Mouse (Mus musculus) intestine, embryonic 15.5 days (tissue): ENCODE results near the gene Hist1h2bh. TPM values are rescaled to one million over a fixed set of nuclear protein-coding genes. Genes with fewer than 3 reads are reported as not detected.
"Not testable (repeated sequence)": the region's sequence is repeated elsewhere in the genome, so short reads cannot be mapped to it uniquely, and the experiment has no call there.

Experiments used
- ATAC-seq: fragments of 200-750 bp; cut with Nextera tagmentation; 2 replicates; pipeline ENCODE4 v1.8.0; 2017; ENCODE audit warnings: moderate TSS enrichment, moderate library complexity
- H3K27ac ChIP-seq: fragments of 300-500 bp; sonication (generic); 2 replicates; pipeline ENCODE4 v1.5.1; 2015; ENCODE audit warnings: mild to moderate bottlenecking, inconsistent platforms
- H3K27me3 ChIP-seq: fragments of 300-500 bp; sonication (generic); replicated peaks from 2 replicates; pipeline ENCODE4 v1.6.1; 2015; ENCODE audit warnings: inconsistent platforms
- H3K36me3 ChIP-seq: fragments of 300-500 bp; sonication (generic); 2 replicates; pipeline ENCODE4 v1.6.1; 2015; ENCODE audit warnings: inconsistent platforms
- H3K4me1 ChIP-seq: fragments of 300-500 bp; sonication (generic); replicated peaks from 2 replicates; pipeline ENCODE4 v1.6.1; 2015; ENCODE audit warnings: inconsistent platforms
- H3K4me2 ChIP-seq: fragments of 300-500 bp; sonication (generic); replicated peaks from 2 replicates; pipeline ENCODE4 v1.6.1; 2015; ENCODE audit warnings: mild to moderate bottlenecking, inconsistent platforms
- H3K4me3 ChIP-seq: fragments of 300-500 bp; sonication (generic); replicated peaks from 2 replicates; pipeline ENCODE4 v1.5.1; 2015; ENCODE audit warnings: inconsistent platforms
- H3K9ac ChIP-seq: fragments of 300-500 bp; sonication (generic); 2 replicates; pipeline ENCODE4 v1.6.1; 2015; ENCODE audit warnings: inconsistent platforms
- H3K9me3 ChIP-seq: fragments of 300-500 bp; sonication (generic); 2 replicates; pipeline ENCODE4 v1.6.1; 2016; ENCODE audit warnings: inconsistent platforms
- WGBS: fragments of 180-500 bp; shearing (Covaris S2); methylation state at CpG from one replicate; pipeline ENCODE4 v1.1.7; 2015; 5-methylcytosine and 5-hydroxymethylcytosine counted together
- polyA plus RNA-seq: library from polyadenylated mRNA; unstranded; fragments of >200 nt; fragmentation: Nextera tagmentation; extraction: Ambion mirVana; gene quantifications from 2 replicates; pipeline ENCODE4 v1.2.1, GENCODE M21; 2015

Gene Hist1h2bh
- polyA plus RNA-seq, 1 experiment from 2014 or later = 1.1 TPM

DNA sequence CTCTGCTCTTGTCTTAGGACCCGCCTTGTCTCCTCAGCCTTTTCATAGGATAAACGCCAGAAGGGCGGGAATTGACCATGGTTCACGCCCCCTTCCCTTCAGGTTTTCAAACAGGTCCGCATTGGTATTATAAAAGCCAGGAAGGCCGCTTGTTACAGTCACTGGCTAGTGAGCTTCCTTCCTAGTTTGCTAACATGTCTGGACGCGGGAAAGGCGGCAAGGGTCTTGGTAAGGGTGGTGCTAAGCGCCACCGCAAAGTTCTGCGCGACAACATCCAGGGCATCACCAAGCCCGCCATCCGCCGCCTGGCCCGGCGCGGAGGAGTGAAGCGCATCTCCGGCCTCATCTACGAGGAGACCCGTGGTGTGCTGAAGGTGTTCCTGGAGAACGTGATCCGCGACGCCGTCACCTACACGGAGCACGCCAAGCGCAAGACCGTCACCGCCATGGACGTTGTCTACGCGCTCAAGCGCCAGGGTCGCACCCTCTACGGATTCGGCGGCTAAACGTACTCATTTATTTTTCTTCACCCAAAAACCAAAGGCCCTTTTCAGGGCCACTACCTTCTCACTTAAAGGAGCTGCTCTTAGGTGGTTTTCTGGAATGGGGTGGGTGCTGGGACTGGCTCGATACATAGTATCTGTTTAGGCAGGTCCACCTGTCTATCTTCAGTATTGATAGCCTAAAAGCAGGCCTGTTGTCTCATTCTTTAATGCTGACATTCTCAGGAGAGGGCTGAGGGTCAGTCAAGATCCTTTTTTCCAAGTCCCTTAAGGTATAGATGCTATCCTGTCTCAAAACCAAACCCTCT, 38.4 kb upstream of the Hist1h2bh start, which contains the start of gene Hist1h4d:
Gene Hist1h4d, plus strand, starts transcription at position 191 of the 811 bp plus-strand sequence.
- Histone ChIP-seq H3K9me3 (no peaks in the 10 kb centered on the region), H3K36me3 (no peaks in the 10 kb centered on the region), H3K27ac (peak within 1 kb of the TSS; percentile 86), H3K4me1 (peaks cover 14% of the 10 kb centered on the region; the same call in 1 of the 2 replicates), H3K27me3 (no peaks in the 10 kb centered on the region), H3K4me2 (peak within 1 kb of the TSS; percentile 75), H3K9ac (peak within 1 kb of the TSS; percentile 62), H3K4me3 (peak within 1 kb of the TSS; percentile 51)
- ATAC-seq = peak; percentile 92
- under 1% methylated on average over 43 of the region's 43 CpGs for WGBS

DNA sequence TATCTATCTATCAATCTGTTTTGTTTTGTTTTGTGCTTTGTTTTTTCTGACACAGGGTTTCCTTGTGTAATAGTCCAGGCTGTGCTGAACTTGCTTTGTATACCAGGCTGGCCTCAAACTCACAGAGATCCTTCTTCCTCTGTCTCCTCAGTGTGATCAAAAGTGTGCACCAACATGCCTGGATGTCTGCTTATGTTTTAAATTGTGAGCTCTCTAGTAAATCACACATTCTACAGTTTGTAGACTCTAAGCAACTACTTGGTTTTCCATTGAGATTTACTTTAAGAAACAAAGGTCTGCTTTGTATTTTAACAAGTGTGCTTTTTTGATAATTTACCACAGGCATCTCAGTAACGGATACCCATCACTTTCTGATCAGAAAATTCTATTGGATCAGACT, 34.6 kb upstream of the Hist1h2bh start:
- WGBS = 92% methylated on average over 1 of the region's 1 CpGs
- no peak overlapping the region for H3K4me3 ChIP-seq
- peaks cover 6% of the 10 kb centered on the region; the same call in 1 of the 2 replicates for H3K4me1 ChIP-seq
- no peaks in the 10 kb centered on the region for H3K9me3 ChIP-seq
- H3K9ac ChIP-seq = no peak overlapping the region
- H3K27me3 ChIP-seq = no peaks in the 10 kb centered on the region
- H3K36me3 ChIP-seq = no peaks in the 10 kb centered on the region
- no peak for ATAC-seq
- H3K27ac ChIP-seq = no peak overlapping the region
- no peak overlapping the region for H3K4me2 ChIP-seq

DNA sequence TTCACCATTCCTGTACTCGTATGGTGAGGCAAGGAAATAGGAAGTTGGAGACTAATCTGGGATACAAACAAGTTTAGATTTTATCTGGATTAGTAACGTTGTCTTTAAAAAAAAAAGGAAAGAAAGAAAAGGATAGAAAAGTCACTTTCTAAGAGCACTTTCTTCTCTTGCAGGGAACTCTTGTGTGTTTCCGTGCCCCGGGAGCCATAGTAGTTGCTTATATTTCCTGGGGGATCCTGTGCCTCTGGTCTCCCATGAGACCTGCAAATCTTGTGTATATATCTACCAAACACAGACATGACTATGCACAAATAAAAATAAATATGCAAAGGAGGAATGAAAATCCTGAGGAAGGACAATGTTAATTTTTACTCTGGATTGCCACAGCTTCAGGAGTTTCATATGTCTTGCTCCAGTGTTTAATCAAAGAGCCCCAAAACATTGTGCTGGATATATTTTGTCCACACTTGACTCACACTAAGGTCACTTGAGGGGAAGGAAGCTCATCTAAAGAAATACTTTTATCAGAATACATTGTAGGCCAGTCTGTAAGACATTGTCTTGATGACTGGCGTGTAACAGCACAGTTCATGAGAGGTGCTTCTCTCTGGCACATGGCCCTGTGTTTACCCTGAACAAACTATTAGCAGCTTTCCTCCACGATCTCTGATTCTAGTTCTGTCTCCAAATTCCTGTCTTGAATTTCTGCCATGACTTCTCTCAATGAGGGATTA, 33.9 kb upstream of the Hist1h2bh start:
- no peaks in the 10 kb centered on the region for H3K27me3 ChIP-seq
- no peaks in the 10 kb centered on the region for H3K9me3 ChIP-seq
- H3K27ac ChIP-seq = peak overlapping the region; percentile 84
- no peaks in the 10 kb centered on the region for H3K36me3 ChIP-seq
- H3K4me1 ChIP-seq = 0 out of 2 replicates have a peak, but pooled peaks cover 3% of the 10 kb centered on the region
- no peak for ATAC-seq
- peak overlapping the region; percentile 65; the same call in 1 of the 2 replicates for H3K9ac ChIP-seq
- peak overlapping the region; percentile 42 for H3K4me3 ChIP-seq
- H3K4me2 ChIP-seq = peak overlapping the region; percentile 69
- 31% methylated on average over 6 of the region's 6 CpGs for WGBS

DNA sequence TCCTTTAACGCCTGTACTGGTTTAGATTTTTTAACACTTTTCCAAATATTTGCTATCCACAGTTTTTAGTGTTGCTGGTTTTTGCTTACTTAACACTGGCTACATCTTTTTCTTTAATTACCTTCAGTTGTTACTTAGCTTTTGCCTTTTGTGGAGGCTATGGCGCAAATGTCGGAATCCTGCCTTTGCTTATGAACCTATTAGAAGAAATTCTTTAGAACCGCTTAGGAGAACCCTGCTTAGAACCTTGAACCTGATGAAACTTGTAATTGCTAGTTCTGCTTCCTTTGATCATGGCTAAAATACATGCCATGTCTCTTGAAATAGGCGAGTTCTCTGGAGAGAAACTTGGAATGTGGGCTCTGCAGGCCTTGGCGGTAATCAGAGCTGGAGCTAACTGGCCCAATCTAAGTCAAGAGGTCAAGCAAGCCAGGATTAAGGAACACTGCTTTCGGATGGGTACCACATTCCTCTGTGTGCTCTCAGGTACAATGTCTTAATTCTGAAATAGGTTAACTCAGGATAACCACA, 33.2 kb upstream of the Hist1h2bh start:
- ATAC-seq = no peak
- Histone ChIP-seq H3K27me3 (no peaks in the 10 kb centered on the region), H3K27ac (peak overlapping the region; percentile 84), H3K4me1 (no peaks in the 10 kb centered on the region), H3K9me3 (no peaks in the 10 kb centered on the region), H3K4me2 (peak overlapping the region; percentile 69), H3K4me3 (peak overlapping the region; percentile 42), H3K9ac (peak overlapping the region; percentile 65), H3K36me3 (no peaks in the 10 kb centered on the region)
- 8% methylated on average over 7 of the region's 7 CpGs for WGBS

DNA sequence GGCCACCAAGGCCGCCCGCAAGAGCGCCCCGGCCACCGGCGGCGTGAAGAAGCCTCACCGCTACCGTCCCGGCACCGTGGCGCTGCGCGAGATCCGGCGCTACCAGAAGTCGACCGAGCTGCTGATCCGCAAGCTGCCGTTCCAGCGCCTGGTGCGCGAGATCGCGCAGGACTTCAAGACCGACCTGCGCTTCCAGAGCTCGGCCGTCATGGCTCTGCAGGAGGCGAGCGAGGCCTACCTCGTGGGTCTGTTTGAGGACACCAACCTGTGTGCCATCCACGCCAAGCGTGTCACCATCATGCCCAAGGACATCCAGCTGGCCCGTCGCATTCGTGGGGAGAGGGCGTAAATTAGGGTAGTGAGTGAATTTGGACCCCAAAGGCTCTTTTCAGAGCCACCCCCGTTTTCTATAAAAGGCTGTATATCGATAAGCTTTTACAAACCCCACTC, 32.7 kb upstream of the Hist1h2bh start:
- H3K36me3 ChIP-seq, H3K27me3 ChIP-seq, H3K4me1 ChIP-seq, H3K9me3 ChIP-seq, ATAC-seq: not testable (repeated sequence)
- Histone ChIP-seq H3K9ac (peak overlapping the region; percentile 65), H3K4me3 (peak overlapping the region; percentile 42), H3K4me2 (peak overlapping the region; percentile 69), H3K27ac (peak overlapping the region; percentile 84)
- 0% methylated on average over 20 of the region's 40 CpGs for WGBS

DNA sequence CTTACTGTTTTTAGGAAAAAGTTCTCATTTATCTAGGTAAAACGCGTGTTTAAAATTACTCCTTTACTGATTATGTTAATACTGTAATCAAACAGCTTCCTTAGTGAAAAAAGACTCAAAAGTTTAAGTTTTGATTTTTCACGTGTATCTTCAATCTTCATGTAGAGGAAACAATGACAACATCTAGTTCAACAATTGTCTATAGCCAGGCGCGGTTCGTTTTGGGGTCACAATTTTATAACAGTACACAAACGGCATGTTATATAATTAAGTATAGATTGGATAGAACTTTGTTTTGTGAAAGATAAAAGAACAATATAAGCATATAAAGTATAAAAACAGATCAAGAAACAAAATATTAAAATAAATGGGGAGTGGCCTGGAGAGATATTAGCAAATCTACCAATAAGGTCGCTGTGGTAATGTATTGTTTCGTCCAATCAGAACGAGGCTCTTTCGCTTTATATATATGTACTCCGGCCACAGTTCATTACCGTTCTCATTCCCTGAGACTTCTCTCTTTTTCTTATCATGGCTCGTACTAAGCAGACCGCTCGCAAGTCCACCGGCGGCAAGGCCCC, 32.2 kb upstream of the Hist1h2bh start, which contains the start of gene Hist1h3d:
Gene Hist1h3d, plus strand, starts transcription at position 493 of the 581 bp plus-strand sequence.
- Histone ChIP-seq H3K4me3 (peak within 1 kb of the TSS; percentile 42), H3K9ac (peak within 1 kb of the TSS; percentile 65), H3K27me3 (no peaks in the 10 kb centered on the region), H3K36me3 (no peaks in the 10 kb centered on the region), H3K27ac (peak within 1 kb of the TSS; percentile 84), H3K4me2 (peak within 1 kb of the TSS; percentile 69), H3K9me3 (no peaks in the 10 kb centered on the region), H3K4me1 (no peaks in the 10 kb centered on the region)
- peak; percentile 61 for ATAC-seq
- WGBS = under 1% methylated on average over 18 of the region's 18 CpGs

DNA sequence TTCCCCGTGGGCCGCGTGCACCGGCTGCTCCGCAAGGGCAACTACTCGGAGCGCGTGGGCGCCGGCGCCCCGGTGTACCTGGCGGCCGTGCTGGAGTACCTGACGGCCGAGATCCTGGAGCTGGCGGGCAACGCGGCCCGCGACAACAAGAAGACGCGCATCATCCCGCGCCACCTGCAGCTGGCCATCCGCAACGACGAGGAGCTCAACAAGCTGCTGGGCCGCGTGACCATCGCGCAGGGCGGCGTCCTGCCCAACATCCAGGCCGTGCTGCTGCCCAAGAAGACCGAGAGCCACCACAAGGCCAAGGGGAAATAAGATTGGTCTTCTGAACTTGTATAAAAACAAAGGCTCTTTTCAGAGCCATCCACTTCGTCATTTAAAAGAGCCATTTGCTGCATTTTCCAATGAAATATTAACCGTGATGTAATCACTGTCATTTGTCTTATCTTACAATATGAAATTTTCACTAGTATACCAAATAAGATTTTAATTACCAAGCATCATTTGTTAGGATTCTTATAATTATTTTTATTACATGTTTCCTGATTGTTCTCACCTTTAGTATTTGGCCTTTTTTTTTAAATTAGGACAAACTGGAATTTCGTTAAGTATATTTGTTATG, 31.5 kb upstream of the Hist1h2bh start:
- Histone ChIP-seq H3K9ac (0 out of 2 replicates have a peak overlapping the region, but pooled peaks have one; percentile 41), H3K27ac (peak overlapping the region; percentile 81; the same call in 1 of the 2 replicates), H3K4me2 (peak overlapping the region; percentile 52)
- H3K4me3 ChIP-seq, H3K36me3 ChIP-seq, H3K9me3 ChIP-seq, H3K27me3 ChIP-seq, H3K4me1 ChIP-seq, ATAC-seq: not testable (repeated sequence)
- 2% methylated on average over 12 of the region's 39 CpGs for WGBS

DNA sequence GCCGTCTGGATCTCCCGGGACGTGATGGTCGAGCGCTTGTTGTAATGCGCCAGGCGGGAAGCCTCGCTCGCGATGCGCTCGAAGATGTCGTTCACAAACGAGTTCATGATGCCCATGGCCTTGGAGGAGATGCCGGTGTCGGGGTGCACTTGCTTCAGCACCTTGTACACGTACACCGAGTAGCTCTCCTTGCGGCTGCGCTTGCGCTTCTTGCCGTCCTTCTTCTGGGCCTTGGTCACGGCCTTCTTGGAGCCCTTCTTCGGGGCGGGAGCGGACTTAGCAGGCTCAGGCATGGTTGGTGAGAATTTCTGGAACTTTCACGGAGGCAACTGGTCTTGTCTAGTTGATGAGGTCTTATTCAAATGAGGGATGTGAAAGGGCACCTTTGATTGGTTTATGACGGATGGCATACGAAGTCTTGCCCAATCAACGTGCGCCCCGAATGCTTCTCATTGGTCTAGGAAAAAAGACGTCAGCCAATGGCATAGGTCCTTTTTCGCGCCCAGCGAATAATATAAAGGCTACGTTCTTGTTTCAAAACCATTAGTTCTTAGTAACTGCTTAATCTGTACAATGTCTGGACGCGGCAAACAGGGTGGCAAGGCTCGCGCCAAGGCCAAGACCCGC, 30.8 kb upstream of the Hist1h2bh start, which contains the start of the genes Hist1h2bf and Hist1h2ad:
Gene Hist1h2bf, minus strand, starts transcription at position 299 of the 627 bp plus-strand sequence.
Gene Hist1h2ad, plus strand, starts transcription at position 484 of the 627 bp plus-strand sequence.
- under 1% methylated on average over 36 of the region's 42 CpGs for WGBS
- Histone ChIP-seq H3K9ac (peak within 1 kb of the TSS; percentile 56), H3K27ac (peak within 1 kb of the TSS; percentile 93), H3K4me3 (peak within 1 kb of the TSS; percentile 42), H3K4me2 (peak within 1 kb of the TSS; percentile 66)
- not testable (repeated sequence) for H3K9me3 ChIP-seq, H3K4me1 ChIP-seq, H3K36me3 ChIP-seq, H3K27me3 ChIP-seq
- ATAC-seq = peak; percentile 89

DNA sequence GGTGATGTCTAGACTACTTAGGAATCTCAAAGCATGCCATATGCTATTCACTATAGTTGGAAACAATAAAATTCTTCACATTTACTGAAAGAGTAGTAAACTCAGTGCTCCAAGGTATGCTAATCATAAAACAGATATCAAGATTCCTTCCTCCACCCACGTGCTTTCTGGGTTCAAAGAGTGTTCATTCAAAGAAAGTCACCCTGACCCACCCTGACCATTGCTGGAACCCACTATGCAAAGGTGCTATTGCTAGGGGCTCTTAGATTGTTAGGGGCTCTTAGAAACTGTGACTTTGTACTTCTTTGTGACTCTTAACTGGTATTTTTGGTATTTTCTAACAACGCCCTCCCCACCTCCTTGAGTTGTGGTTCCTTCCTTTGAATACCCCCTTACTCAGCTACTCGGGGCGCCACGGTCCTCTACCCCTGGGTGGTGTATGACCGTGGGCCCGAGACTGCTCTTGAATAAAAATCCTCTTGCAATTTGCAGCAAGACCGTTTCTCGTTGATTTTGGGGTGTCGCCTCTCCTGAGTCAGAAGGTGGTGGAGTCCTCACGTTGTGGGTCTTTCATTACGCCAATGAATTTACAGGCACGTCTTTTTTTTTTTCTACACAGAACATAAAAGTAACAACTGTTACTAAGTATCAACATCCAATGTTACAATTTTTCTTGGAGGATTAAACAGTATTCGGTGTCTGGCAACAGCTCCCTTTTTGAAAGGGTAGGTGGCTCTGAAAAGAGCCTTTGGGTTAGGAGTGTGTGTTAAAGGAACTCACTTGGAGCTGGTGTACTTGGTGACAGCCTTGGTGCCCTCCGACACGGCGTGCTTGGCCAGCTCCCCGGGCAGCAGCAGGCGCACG, 30.1 kb upstream of the Hist1h2bh start:
- ATAC-seq, H3K27me3 ChIP-seq, H3K4me1 ChIP-seq, H3K36me3 ChIP-seq, H3K9me3 ChIP-seq: not testable (repeated sequence)
- H3K4me2 ChIP-seq = peak overlapping the region; percentile 66
- peak overlapping the region; percentile 93 for H3K27ac ChIP-seq
- WGBS = 8% methylated on average over 20 of the region's 20 CpGs
- H3K4me3 ChIP-seq = peak overlapping the region; percentile 42
- peak overlapping the region; percentile 56 for H3K9ac ChIP-seq

DNA sequence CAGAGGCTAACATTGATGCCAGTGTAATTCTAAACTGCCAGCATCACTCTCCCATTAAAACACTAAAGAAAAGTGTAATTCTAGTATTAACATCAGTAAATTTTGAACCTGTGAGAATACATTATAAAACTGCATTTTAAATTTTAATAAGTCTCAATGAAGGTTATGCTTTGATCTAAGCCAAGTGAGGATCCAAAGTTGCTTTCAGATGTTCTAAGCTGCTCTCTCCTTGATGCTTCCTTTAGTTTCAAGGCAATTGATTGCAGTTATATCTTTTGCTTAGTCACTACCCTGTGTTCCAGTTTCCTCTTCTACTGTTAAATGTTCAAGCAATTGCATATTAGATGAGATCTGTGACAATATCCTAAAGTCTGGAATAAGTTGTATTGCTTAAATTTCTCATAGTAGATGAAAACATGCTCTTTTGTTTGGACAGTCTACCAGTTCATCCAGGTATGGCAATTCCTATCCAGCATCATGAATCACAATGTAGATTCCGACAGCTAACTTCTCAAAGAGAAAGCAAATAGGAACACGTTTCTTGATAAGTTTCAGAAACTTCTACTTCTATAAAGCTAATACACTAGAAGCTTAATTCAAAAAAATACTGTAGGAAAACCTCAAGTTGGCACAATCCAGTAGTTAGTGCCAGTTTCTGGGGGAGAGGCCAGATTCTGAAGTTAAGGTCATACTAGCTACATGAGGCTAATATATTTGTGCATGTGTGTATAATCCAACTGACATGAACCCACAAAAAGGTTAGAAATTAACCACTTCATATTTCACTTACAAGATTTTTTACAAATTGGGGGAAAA, 29.2 kb upstream of the Hist1h2bh start:
- peak overlapping the region; percentile 56 for H3K9ac ChIP-seq
- no peak for ATAC-seq
- no peaks in the 10 kb centered on the region for H3K27me3 ChIP-seq
- no peaks in the 10 kb centered on the region for H3K9me3 ChIP-seq
- peak overlapping the region; percentile 42 for H3K4me3 ChIP-seq
- H3K4me2 ChIP-seq = peak overlapping the region; percentile 66
- peak overlapping the region; percentile 93 for H3K27ac ChIP-seq
- H3K36me3 ChIP-seq = no peaks in the 10 kb centered on the region
- H3K4me1 ChIP-seq = 0 out of 2 replicates have a peak, but pooled peaks cover 3% of the 10 kb centered on the region
- 27% methylated on average over 2 of the region's 2 CpGs for WGBS
